Mouse (Mus musculus): ENCODE data around the gene Tex10. TPM values are rescaled to one million over a fixed set of nuclear protein-coding genes. Genes with fewer than 3 reads are reported as not detected.

Tex10 gene
- polyA plus RNA-seq (2012), result 0.14 and 0.19 TPM in 2 replicates

- Histone ChIP-seq H3K27me3 (ENCODE audit: control insufficient read depth) (no peaks in the 10 kb centered on the region), H3K9me3 (ENCODE audit: control insufficient read depth, low read length) (no peaks in the 10 kb centered on the region)
- TF ChIP-seq GATA1 (IDR thresholded peaks at IDR 0.05; ENCODE audit: low read length), result no peak
- no peak for TF ChIP-seq TAL1 (IDR thresholded peaks at IDR 0.05; ENCODE audit: low read length)
Measured at GRCm38 (mm10) chr4:48472792-48473650, at the start of gene Tex10. Gene Tex10, minus strand, starts transcription at chr4:48473459.

GRCm38 (mm10) chr4:48510861-48511260 is 37.6 kb upstream of the Tex10 start:
- no peaks in the 10 kb centered on the region for H3K36me3 ChIP-seq (ENCODE audit: control insufficient read depth)

More at GRCm38 (mm10) chr4:48472792-48473650, at the start of gene Tex10:
- H3K4me3 ChIP-seq (replicated peaks), result peak within 1 kb of the TSS; percentile 72
- H3K4me1 ChIP-seq (ENCODE audit: control insufficient read depth), result peaks cover 29% of the 10 kb centered on the region
- H3K36me3 ChIP-seq (ENCODE audit: control insufficient read depth), result peaks cover 16% of the 10 kb centered on the region

GRCm38 (mm10) chr4:48492510-48492909 is 19.3 kb upstream of the Tex10 start:
- no peak for TF ChIP-seq GATA1 (IDR thresholded peaks at IDR 0.05; ENCODE audit: low read length)
- TF ChIP-seq TAL1 (IDR thresholded peaks at IDR 0.05; ENCODE audit: low read length), result no peak
- Histone ChIP-seq H3K36me3 (ENCODE audit: control insufficient read depth) (no peaks in the 10 kb centered on the region), H3K4me1 (ENCODE audit: control insufficient read depth) (no peaks in the 10 kb centered on the region), H3K27me3 (ENCODE audit: control insufficient read depth) (no peaks in the 10 kb centered on the region), H3K9me3 (ENCODE audit: control insufficient read depth, low read length) (no peaks in the 10 kb centered on the region), H3K4me3 (replicated peaks) (no peak overlapping the region)

More at GRCm38 (mm10) chr4:48510861-48511260, 37.6 kb upstream of the Tex10 start:
- Histone ChIP-seq H3K27me3 (ENCODE audit: control insufficient read depth) (no peaks in the 10 kb centered on the region), H3K4me1 (ENCODE audit: control insufficient read depth) (no peaks in the 10 kb centered on the region), H3K9me3 (ENCODE audit: control insufficient read depth, low read length) (peaks cover 5% of the 10 kb centered on the region), H3K4me3 (replicated peaks) (no peak overlapping the region)
- TF ChIP-seq TAL1 (IDR thresholded peaks at IDR 0.05; ENCODE audit: low read length), result no peak
- TF ChIP-seq GATA1 (IDR thresholded peaks at IDR 0.05; ENCODE audit: low read length), result no peak

- H3K27me3 ChIP-seq (ENCODE audit: control insufficient read depth), result no peaks in the 10 kb centered on the region
- no peaks in the 10 kb centered on the region for H3K9me3 ChIP-seq (ENCODE audit: control insufficient read depth, low read length)
- TF ChIP-seq GATA1 (IDR thresholded peaks at IDR 0.05; ENCODE audit: low read length), result no peak
- no peak for TF ChIP-seq TAL1 (IDR thresholded peaks at IDR 0.05; ENCODE audit: low read length)
- no peak overlapping the region for H3K4me3 ChIP-seq (replicated peaks)
- no peaks in the 10 kb centered on the region for H3K36me3 ChIP-seq (ENCODE audit: control insufficient read depth)
- H3K4me1 ChIP-seq (ENCODE audit: control insufficient read depth), result no peaks in the 10 kb centered on the region
Measured at GRCm38 (mm10) chr4:48491290-48491743, 18.1 kb upstream of the Tex10 start.

- Histone ChIP-seq H3K4me1 (ENCODE audit: control insufficient read depth) (no peaks in the 10 kb centered on the region), H3K27me3 (ENCODE audit: control insufficient read depth) (no peaks in the 10 kb centered on the region), H3K36me3 (ENCODE audit: control insufficient read depth) (no peaks in the 10 kb centered on the region), H3K9me3 (ENCODE audit: control insufficient read depth, low read length) (no peaks in the 10 kb centered on the region), H3K4me3 (replicated peaks) (no peak overlapping the region)
- no peak for TF ChIP-seq TAL1 (IDR thresholded peaks at IDR 0.05; ENCODE audit: low read length)
- TF ChIP-seq GATA1 (IDR thresholded peaks at IDR 0.05; ENCODE audit: low read length), result no peak
Measured at GRCm38 (mm10) chr4:48488916-48489315, 15.7 kb upstream of the Tex10 start.

GRCm38 (mm10) chr4:48481287-48481686 is 8.0 kb upstream of the Tex10 start:
- Histone ChIP-seq H3K4me3 (replicated peaks) (no peak overlapping the region), H3K4me1 (ENCODE audit: control insufficient read depth) (no peaks in the 10 kb centered on the region), H3K36me3 (ENCODE audit: control insufficient read depth) (no peaks in the 10 kb centered on the region), H3K9me3 (ENCODE audit: control insufficient read depth, low read length) (no peaks in the 10 kb centered on the region), H3K27me3 (ENCODE audit: control insufficient read depth) (no peaks in the 10 kb centered on the region)
- TF ChIP-seq TAL1 (IDR thresholded peaks at IDR 0.05; ENCODE audit: low read length) (no peak), GATA1 (IDR thresholded peaks at IDR 0.05; ENCODE audit: low read length) (no peak)

- Histone ChIP-seq H3K9me3 (ENCODE audit: control insufficient read depth, low read length) (no peaks in the 10 kb centered on the region), H3K27me3 (ENCODE audit: control insufficient read depth) (no peaks in the 10 kb centered on the region), H3K4me1 (ENCODE audit: control insufficient read depth) (peaks cover 29% of the 10 kb centered on the region), H3K4me3 (replicated peaks) (peak overlapping the region; percentile 72), H3K36me3 (ENCODE audit: control insufficient read depth) (peaks cover 10% of the 10 kb centered on the region)
- no peak for TF ChIP-seq GATA1 (IDR thresholded peaks at IDR 0.05; ENCODE audit: low read length)
- no peak for TF ChIP-seq TAL1 (IDR thresholded peaks at IDR 0.05; ENCODE audit: low read length)
Measured at GRCm38 (mm10) chr4:48473651-48474011, 372 bp upstream of the Tex10 start.

GRCm38 (mm10) chr4:48472052-48472791 is 1.0 kb downstream of the Tex10 start:
- H3K27me3 ChIP-seq (ENCODE audit: control insufficient read depth), result no peaks in the 10 kb centered on the region
- no peaks in the 10 kb centered on the region for H3K9me3 ChIP-seq (ENCODE audit: control insufficient read depth, low read length)
- H3K4me3 ChIP-seq (replicated peaks), result peak overlapping the region; percentile 72
- H3K4me1 ChIP-seq (ENCODE audit: control insufficient read depth), result peaks cover 29% of the 10 kb centered on the region
- H3K36me3 ChIP-seq (ENCODE audit: control insufficient read depth), result peaks cover 23% of the 10 kb centered on the region
- no peak for TF ChIP-seq TAL1 (IDR thresholded peaks at IDR 0.05; ENCODE audit: low read length)
- no peak for TF ChIP-seq GATA1 (IDR thresholded peaks at IDR 0.05; ENCODE audit: low read length)

GRCm38 (mm10) chr4:48470977-48471376 is 2.3 kb downstream of the Tex10 start:
- no peaks in the 10 kb centered on the region for H3K27me3 ChIP-seq (ENCODE audit: control insufficient read depth)
- H3K4me3 ChIP-seq (replicated peaks), result peak overlapping the region; percentile 18
- H3K36me3 ChIP-seq (ENCODE audit: control insufficient read depth), result peaks cover 35% of the 10 kb centered on the region
- H3K9me3 ChIP-seq (ENCODE audit: control insufficient read depth, low read length), result no peaks in the 10 kb centered on the region
- no peak for TF ChIP-seq GATA1 (IDR thresholded peaks at IDR 0.05; ENCODE audit: low read length)
- no peak for TF ChIP-seq TAL1 (IDR thresholded peaks at IDR 0.05; ENCODE audit: low read length)
- peaks cover 29% of the 10 kb centered on the region for H3K4me1 ChIP-seq (ENCODE audit: control insufficient read depth)

Measured in erythroblast, embryonic 14.5 days (primary cell).